Mouse (Mus musculus) urinary bladder, postnatal 25 days (tissue): Measurements from ENCODE around the gene Olfr417.
"Not testable (repeated sequence)": the region's sequence is repeated elsewhere in the genome, so short reads cannot be mapped to it uniquely, and the experiment has no call there.

Experiments
- DNase-seq: peaks from one replicate; pipeline ENCODE4 v3.0.0; 2022; ENCODE audit warnings: low spot score

Gene Olfr417

GRCm38 (mm10) chr1:174364882-174365451 is at the start of gene Olfr417:
Gene Olfr417, plus strand, starts transcription at chr1:174365122.
- DNase-seq: no peak

DNA sequence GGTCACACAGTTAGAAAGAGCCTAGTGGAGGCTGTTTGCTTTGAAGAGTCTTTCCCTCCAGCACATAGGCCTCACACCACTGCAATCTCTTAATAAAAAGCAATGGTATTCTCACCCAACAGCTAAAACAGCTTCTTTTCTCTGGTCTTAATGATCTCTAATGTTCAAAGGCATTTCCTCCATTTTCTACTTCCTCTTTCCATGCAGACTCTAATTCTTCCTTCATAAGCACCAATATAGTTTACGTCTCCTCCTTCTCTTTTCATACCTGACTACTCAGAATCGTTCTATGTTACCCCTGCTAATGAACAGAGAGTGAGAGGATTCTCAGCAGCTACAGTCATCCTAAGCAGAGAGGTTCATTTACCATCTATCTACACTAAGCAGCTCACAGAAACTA is 47.6 kb upstream of the Olfr417 start:
- no peak for DNase-seq

- DNase-seq: no peak
These were observed 34.7 kb upstream of the Olfr417 start, which contains the start of gene Mptx1 for GRCm38 (mm10) chr1:174330218-174330617. Gene Mptx1, plus strand, starts transcription at chr1:174330518.

DNA sequence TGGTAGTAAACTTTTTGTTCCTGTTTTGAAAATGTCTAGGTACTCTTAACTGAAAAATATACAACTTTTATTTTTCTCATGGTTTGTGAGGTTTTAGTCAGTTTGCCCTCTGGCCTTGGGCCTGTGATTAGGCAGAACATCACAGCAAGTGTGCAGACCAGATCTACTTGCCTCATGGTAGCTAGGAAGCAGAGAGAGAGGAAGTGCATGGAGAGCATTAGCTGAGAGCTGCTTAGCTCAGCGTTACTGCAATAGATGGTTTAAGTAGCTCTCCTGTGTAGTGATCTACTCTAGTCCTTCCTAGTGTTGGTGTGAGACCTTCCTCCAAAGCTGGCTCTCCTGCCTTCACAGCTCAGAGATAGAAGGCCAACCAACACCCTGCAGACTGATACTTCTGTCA is 11.3 kb upstream of the Olfr417 start:
- not testable (repeated sequence) for DNase-seq

DNA sequence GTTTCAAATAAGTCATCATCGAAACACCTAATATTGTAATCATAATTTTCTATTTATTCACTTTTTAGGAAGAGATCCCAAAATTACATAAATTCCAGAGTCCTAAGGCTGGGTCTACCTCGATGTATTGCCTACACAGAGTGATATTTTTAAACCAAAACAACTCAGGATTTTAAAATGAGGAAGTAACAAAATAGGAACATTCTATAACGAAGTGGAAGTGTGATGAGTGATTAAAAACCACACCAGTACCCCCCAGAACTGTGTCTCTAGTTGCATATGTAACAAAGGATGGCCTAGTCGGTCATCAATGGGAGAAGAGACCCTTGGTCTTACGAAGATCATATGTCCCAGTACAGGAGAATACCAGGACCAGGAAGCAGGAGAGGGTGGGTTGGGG is 10.3 kb upstream of the Olfr417 start:
- no peak for DNase-seq

DNA sequence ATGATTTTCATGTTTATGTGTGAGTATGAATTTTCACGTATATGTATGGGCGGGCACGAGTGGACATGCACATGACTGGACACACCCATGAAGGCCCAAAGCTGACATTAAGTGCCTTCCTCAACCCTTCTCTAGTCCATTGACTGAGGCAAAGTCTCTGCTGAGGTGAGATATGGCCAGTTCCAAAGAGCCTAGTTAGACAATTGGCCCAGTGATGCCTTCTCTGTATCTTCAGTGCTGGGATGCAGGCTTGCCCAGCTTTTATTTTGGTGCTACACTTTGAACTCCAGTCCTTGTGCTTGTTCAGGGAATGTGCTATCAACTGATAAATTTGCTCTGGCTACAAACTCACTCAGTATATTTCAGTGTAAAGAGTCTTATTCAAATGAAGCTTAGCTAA is 8.9 kb downstream of the Olfr417 start:
- no peak for DNase-seq

DNA sequence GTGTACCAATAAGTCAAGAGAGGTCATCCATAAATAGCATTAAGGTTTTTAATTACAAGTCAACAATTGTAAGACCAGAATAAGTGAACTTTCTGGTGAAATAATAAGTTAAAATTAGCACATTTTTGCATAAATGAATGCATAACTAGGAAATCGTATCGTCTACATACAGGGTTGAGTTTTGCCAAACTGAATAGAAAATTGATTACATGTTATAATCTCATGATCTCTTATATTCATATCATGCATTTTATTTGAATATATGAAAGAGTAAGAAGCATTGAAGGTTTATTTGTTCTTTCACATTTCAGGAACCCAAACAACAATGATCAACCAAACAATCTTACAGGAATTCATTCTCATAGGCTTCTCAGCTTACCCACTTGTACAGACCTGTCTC is 25.8 kb downstream of the Olfr417 start, which contains the start of gene Olfr248:
Olfr248 (plus strand) TSS at position 301 of the 400 bp plus-strand sequence.
- no peak for DNase-seq

- DNase-seq: no peak
These were observed 58.0 kb downstream of the Olfr417 start for GRCm38 (mm10) chr1:174422959-174423358.

- no peak for DNase-seq
These were observed 58.8 kb downstream of the Olfr417 start, which contains the start of gene Olfr414 for GRCm38 (mm10) chr1:174423764-174424163. Gene Olfr414, plus strand, starts transcription at chr1:174424064.
